Mouse (Mus musculus): ENCODE data around the gene Elmsan1.
A peak's percentile ranks its signal among the peaks of the same experiment; 100 is the strongest.
"Not testable (repeated sequence)": the region's sequence is repeated elsewhere in the genome, so short reads cannot be mapped to it uniquely, and the experiment has no call there.

Gene Elmsan1

DNA sequence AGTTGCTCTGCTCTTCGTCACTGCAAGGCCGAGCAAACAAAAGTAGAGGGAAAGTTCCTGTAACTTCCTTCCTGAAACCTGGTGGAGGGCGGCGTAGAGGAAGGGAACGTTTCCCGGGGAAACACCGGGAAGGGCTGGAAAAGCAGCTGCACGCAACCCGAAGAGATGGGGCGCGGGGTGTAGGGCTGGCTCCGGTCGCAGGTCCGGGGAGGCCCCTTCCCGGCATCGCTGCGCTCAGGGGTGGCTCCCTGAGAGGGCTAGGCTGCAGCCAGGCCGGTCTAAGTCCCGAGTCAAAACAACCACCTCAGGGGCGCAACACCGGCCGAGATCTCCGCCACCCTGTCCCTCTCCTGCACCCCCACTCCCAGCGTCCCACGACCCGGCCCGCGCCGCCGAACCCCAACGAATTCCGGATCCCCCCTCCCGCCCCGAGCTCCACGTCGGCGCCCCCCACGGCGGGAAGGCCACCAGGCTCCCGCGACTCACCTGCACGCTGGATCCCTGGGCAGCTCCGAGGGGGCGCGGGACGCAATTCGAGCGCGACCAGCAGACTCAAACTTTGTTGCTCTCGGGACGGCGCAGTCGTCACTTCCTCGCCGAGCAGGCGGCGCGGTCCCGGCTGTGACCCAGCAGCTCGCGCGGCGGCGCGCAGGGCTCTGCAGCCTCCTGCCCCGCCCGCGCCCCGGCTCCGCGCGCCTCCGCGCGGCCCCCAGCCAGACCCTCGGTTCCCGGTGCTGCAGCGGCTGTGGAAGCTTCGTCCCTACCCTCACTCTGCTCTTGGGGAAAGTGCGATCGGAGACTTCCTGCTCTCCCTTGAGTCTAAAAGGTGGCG lies at the start of gene Elmsan1:
Elmsan1 (minus strand) TSS at position 593 of the 832 bp plus-strand sequence.
- peak; percentile 55 for DNase-seq (ENCODE audit: low spot score)

DNA sequence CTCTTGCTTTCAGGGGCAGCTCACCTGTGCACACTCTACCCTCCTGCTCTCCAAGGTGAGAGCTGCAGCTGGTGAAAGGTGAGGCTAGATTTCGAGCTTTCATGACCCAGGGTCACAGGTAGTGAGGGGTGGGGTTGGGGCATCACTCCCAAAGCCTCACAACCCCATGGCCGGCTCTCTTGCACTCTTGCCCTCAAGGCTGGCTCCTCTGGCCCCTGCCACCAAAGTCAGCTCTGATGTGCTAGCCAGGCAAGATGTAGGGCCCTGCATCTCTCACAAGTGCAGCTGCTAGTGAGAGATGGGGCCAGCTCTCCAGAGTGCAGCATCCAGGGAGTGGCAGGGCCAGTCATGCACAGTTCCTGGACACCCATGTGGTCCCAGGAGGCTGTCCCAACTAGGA lies 48.6 kb upstream of the Elmsan1 start:
- no peak for DNase-seq (ENCODE audit: low spot score)

DNA sequence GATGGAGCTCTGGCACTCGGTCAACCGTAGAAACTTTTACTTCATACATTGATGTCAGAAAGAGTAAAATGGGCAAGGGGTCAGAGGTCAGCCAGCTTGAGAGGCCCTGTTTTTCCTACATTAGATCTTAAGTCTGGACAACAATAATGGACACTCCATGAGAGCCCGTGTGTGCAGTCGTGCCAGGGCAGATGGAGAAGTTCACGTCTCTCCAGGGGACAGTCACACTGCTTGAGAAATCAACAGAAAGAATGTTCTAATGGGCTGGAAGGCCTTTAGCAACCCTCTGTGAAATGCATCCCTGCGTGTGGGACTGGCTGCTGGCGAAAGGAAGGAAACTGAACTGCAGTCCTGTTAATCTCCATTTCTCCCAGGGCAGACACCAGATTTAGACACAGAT lies 41.7 kb upstream of the Elmsan1 start:
- no peak for DNase-seq (ENCODE audit: low spot score)

DNA sequence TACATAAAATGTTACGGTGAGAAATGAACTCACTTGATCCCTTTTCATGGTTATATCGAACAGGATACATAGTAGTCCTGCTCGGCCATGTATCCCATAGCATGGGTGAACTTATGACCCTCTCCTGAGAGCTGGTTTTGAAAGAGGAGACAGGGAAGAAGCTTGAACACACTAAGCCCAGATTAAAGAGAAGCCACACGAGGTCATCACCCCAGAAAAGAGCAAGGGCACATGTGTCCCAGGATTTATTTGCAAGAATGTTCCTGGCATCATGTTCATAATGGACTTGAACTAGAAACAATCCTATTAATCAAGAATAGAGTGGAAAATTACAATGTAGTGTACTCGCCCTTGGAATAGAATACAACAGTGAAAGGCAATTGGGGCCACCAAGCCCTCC lies 36.2 kb upstream of the Elmsan1 start:
- DNase-seq (ENCODE audit: low spot score): no peak

DNA sequence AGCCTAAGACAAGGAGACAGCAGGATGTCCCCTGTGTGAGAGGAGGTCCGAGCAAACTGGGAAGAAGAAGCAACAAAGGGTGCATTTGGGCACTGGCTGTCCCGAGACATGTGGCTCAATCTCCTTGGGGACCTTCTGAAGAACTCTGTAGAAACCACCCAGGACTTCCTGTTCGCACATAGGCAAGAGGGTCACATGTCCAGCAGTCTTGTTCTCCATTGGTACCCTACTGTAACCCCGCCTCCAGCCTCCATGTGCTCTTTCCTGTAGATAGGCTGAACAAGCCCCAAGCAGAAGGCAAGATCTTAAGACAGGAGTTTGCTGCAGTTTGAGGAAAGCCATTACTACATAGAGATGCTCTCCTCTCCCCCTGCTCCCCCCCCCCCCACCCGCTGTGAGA lies 34.1 kb upstream of the Elmsan1 start:
- DNase-seq (ENCODE audit: low spot score): no peak

DNA sequence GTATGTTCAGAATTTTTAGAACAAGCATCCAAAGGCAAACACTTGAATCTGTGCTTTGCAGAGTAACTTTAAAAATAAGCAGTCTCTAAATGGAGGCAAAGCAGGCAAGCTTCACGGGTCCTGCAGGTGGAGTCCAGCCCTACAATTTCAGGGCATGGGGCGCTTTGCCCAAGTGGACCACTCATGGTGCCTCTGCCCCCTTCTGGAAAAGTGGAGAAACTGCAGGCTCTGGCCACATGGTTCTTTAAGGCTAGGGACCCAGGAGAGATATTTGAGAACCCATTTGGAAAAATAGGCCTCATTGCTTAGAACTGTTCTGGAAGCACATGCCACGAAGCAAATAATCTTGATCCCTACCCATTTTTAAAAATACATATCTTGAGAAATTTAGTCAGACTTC lies 30.5 kb upstream of the Elmsan1 start:
- peak; percentile 29 for DNase-seq (ENCODE audit: low spot score)

DNA sequence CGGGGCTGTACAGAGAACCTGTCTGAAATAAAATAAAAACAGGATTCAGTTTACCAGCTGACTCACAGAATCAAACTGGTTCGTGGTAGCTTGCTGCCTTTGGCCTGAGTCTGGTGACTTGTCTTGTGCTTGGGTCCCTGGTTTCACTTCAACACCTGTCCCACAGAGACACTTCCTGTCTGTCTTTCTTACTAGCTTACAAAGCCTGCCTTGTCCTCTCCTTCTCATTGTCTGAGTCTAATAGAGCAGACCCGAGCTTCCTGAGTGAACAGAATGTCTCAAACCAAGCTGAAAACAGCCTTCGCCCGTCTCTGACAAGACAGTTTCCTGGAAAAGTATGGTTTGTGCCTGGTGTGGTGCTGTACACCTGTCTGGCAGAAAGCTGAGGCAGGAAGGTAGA lies 27.0 kb upstream of the Elmsan1 start:
- DNase-seq (ENCODE audit: low spot score): no peak

DNA sequence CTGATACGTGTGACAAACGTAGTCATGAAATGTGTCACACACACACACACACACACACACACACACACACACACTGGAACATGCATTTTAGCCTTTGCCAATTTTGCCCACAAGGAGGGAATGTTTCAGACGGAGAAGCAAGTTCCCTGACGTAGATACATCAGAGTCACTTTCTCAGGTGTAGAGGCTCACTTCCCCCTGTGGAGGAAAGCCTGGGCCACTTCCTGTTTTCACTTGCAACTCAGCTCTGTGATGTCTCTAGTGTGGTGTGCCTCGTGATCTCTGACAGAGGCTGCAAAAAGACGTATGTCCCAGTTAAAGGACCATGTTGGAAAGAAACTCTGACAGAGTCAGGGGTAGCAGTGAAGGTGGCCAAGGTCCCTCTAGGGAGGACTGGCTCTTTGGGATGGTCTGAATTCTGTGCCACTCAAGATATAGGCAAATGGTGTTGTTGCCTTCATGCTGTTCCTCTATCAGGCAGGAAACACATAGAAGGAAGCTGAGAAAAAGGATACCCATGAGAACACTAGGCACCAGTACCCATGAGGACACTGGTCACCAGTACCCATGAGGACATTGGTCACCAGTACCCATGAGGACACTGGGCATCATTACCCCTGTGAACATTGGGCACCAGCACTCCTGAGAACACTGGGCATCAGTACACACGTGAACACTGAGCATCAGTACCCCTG lies 24.5 kb upstream of the Elmsan1 start:
- no peak for DNase-seq (ENCODE audit: low spot score)

DNA sequence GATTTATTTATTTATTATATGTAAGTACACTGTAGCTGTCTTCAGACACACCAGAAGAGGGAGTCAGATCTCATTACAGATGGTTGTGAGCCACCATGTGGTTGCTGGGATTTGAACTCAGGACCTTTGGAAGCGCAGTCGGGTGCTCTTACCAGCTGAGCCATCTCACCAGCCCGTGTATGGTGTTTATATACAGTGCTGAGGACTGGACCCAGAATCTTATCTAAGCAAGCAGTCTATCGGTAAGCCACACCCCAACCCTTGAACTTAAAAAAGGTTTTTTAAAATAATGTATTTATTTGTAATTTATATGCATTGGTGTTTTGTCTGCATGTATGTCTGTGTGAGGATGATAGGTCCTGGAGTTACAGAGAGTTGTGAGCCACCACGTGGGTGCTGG lies 18.4 kb upstream of the Elmsan1 start:
- DNase-seq (ENCODE audit: low spot score): not testable (repeated sequence)

DNA sequence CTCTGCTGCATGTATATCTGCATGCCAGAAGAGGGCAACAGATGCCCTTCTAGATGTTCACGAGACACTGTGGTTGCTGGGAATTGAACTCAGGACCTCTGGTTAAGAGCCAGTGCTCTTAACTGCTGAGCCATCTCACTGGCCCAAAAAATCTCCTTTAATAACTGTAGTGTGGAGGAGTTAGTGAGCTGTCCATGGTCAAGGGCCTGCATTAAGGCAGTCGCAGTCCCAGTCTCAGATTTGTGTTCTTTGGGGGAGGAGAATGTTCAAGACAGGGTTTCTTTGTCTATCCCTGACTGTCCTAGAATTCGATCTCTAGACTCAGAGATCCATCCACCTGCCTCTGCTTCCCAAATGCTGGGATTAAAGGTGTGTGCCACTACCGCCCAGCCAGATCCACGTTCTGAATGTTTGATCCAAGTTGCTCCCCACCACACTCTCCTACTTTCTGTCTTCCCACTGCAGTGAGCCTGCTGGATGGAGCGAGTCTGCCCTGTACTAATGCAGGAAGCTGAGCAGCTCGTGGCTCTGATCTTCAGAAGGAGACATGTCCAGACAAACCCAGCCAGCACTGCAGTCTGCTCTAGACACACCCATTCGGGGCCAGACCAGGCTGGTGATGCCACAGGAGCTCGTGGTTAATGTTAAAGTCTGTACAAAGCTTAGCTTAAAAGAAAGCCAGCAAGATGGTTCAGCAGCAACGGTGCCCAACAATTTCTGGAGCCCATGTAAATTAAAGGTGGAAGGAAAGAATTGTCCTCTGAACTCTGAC lies 17.5 kb upstream of the Elmsan1 start:
- no peak for DNase-seq (ENCODE audit: low spot score)

DNA sequence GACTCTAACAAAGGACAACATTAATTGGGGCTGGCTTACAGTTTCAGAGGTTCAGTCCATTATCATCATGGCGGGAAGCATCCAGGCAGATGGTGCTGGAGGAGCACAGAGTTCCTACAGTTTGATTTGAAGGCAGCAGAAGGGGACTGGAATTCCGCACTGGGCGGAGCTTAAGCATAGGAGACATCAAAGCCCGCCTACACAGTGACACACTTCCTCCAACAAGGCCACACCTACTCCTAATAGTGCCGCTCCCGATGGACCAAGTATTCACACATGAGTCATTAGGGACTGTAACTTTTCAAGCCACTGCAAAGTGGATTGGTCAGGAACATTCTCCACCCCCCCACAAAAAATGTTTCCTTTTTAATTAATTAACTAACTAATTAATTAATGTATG lies 16.9 kb upstream of the Elmsan1 start:
- DNase-seq (ENCODE audit: low spot score): no peak

DNA sequence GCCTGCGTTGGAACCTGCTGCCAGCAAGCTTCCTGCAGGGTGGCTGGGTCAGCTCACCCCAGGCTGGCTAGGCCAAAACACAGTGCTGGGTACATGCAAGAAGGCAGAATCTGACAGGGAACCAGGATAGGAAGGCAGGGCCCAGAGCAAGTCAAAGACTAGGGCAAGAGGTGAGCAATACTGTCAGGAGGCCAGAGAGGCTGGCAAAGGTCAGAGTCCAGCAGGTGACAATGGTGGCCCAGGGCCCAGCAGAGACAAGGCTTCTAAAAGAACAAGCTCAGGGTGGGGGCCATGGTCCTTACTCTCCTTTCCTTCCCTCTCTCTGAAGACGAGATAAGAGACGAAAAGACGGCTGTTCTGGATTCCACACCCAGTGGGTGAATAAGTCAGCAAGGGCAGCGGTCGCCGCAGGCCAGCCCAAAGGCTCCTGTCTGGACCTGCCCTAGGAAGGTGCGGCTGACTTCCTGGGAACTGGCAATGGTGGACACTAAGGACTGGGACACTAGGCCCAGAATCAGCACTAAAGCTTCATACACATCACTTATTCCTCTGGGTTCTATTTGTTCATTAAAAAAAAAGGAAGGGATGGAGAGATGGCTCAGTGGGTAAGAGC lies 14.9 kb upstream of the Elmsan1 start:
- DNase-seq (ENCODE audit: low spot score): no peak

DNA sequence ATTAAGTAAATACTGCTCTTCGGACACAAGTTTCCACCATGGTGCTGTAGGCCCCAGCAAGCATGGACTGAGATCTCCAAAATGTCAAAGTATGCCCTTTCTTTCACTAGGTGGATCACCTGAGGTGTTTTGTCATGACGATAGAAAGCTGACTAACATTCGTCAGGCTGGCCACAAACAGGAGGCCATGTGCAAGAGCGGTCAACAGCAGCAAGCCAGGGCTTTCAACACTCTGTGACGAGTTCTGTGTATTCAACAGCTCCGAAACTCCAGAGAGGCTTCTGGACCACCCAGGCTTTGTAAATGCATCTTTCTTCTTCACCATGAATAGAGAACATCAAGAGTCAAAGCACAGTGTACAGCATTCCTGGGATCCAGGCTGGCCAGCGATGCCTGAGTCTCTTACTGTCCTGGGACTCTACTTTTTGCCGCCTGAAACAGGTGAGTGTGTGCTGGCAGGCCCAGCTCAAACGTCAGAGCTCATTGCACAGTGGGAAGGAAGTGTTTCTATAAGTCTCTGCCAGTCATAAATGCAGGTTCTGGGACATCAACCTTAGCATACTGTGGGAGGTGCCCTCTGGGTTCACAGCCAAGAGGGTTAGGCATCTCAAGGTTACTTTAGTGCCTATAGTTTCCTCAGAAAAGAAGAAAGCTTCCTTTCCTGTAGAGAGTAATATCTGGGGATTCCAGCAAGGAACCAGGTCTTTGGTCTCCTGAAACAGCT lies 7.6 kb upstream of the Elmsan1 start:
- DNase-seq (ENCODE audit: low spot score): no peak

DNA sequence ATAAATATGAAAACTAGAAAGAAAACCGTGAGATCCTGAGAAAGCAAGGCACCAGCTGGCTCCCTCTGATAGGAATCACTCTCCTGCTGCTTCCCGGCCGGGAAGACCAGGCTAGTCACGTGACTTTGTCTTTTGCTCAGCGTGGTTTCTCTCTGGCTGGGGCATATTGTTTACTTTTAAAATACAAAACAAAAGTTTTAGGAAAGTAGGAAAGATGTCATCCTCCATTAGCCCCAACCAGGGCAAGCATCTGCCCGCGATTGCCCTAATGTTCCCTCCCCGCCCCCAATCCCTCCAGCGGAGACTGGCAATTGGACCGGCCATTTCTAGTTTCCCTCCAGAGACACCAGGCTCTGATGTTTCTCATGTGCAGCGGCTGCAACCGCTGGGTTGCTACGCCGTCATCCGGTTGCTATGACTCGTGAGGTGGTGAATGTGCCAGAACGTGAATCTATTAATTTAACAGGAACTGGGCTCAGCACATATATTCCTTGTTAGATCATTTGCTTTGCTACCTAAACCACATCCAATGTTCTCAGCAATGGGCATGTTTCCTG lies 3.8 kb upstream of the Elmsan1 start:
- peak; percentile 27 for DNase-seq (ENCODE audit: low spot score)

DNA sequence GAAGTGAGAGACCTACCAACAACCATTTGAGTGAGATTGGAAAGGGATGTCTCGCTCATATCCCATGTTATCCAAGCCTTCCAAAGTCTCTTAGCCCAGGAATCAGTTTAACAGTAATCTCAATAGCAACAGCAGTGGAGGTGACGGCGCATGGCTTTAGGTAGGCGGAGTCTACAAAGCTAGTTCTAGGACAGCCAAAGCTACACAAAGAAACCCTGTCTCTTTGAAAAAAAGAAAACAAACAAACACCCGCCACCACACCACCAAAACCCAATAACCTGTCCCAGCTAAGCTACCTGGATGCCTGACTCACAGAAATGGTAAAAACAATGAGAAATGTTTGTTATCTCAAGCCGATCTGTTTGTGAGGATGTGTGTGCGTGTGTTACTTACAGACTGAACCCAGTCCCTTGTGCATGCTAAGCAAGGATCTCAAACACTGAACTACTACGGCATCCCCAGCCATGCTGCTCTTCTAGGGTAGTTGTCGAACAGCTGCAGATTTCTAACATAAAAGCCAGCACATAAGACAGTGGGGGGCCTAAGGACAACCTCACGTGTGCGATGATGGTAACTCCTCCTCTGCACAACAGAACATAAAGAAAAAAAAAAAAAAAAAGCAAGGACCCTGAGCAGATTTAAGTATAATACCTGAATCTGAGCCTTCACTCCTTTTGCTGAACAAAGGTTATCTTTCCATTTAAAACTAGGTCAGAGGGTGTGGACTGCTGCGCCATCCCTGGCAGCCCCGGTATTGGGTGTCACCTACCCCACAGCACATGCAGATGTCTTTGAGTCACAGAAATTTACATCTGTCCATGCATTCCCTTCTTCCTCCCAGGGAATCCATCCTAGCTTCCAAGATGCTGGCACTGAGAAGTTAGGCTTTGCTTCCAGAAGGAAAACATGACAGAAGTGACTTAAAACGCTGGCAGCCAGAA lies 2.5 kb upstream of the Elmsan1 start:
- no peak for DNase-seq (ENCODE audit: low spot score)

DNA sequence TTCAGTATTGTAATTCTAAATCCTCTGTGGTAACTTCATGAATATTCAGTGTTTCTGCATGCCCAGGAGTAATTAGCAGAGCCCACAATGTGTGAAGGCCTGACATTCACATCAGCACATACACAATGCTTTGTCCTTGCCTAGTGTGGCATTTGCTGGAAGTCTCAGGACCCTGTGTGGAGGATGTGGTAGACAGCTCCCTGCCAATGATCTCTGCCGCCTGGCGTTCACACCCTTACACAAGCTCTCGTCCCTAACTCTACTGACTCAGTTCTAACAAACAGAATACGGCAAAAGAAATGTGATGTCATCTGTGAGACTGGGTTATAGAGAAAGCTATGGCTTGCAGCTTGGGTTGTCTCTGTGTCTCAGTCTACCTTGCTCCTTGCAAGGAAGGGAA lies 1.8 kb upstream of the Elmsan1 start:
- DNase-seq (ENCODE audit: low spot score): no peak

DNA sequence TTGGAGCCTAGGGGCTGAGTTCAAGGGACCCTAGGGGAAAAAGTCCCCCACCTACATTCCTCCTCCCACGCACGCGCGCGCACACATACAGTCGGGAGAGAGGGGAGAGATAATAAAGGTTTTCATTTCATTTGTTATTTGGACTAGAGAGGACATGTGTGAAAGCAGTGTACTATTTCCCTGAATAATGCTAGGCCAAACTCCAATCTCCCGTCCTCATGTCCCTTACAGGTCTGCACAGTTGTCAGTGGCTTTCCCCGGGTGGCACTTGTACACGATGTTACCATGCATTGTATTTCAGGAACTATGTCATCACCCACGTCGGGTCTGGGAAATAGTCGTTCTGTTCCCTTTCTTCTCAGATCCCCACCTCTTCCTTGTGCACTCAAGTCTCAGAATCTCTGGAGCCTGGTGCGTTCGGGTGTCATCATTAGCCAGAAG lies 460 bp upstream of the Elmsan1 start:
- no peak for DNase-seq (ENCODE audit: low spot score)

DNA sequence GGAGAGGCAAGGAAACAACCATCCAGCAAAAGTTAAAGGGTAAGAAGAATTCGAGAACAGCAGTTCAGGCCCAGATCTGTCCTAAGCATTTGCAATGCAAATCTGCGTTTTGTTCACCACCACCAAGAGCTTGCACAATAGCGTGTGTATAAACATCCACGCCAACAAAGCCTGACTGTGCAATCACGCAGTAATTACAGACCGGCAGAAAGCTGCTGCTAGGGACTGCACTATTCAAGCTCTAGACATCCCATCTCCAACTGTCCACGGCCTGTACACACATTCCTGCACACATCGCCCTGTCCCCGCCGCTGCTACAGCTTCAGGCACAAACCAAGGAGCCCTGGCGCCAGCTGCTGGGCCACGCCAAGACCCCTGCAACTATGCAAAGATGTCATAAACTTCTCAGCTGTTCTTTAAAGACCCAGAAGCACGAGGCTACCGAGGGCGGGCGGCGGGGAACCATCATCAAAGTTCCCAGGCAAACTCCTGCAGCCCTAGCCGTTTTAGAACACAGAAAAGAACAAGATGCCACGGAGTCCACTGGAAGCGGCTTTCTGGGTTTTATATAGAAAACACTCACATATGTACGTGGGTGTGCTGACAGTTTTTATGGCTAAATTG lies 1.1 kb downstream of the Elmsan1 start:
- no peak for DNase-seq (ENCODE audit: low spot score)

DNA sequence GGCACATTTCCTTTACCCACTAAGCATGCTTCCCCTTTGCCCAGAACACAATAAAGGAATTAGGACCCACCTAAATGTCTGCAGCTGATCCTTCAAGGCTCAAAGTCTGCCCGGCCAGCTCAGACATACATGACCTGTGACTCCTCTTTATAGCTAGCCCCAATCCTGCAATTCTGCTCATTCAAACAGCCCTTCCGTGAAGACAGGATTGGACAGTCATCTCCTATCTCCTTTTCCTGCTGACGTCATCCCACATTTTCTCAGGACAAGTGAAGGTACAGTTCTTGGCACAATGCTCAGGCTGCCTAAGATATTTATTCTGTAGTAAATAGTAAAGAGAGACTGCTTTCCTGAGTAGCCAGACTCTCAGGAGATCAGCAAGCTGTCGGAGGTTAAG lies 1.6 kb downstream of the Elmsan1 start:
- no peak for DNase-seq (ENCODE audit: low spot score)

Data from ovary, postnatal 10 days (tissue).